Mouse (Mus musculus) erythroblast, embryonic 14.5 days (primary cell): ENCODE measurements around the gene Wnt7a.

ENCODE experiments used
- GATA1 ChIP-seq: IDR thresholded peaks from 2 replicates; pipeline ENCODE4 v1.6.1; 2012; ENCODE audit warnings: low read length, inconsistent platforms, mixed read lengths
- TAL1 ChIP-seq: IDR thresholded peaks from 3 replicates; pipeline ENCODE4 v1.6.1; 2012; ENCODE audit warnings: low read length, inconsistent platforms, mixed read lengths

DNA sequence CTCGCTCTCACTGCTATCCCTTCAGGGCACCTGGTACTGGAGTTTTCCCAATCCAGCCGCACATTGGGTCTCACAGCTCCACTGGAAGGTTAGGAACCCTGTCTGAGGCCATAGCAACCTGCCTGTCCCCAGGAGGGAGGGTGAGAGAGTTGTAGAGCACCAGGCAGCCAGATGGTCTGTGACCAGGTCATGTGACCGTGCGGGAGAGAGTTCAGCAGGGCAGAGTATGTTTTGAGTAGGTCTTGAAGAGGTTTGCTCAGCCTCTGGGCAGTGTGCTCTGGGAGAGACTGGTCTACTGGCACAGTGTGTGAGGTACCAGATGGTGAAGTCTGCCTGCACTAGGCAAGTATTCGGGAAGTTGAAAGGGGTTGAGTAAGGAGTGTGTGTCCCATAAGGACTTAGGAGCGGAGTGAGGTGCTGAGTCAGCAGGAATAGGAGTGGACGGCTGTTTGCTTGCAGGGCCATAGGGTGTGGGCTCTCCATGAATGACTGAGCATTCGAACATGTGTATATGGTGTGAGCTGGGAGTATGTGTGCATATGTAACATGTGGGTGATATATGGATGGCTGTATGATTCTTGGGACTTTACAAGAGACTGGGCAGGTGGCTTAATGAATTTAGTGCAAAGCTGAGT is 71.4 kb downstream of the Wnt7a start:
- no peak for TF ChIP-seq GATA1
- TF ChIP-seq TAL1 = no peak
